Mouse (Mus musculus) myocyte (in vitro differentiated cells): ENCODE data around the gene Msantd2.

ENCODE experiments used
- CEBPB ChIP-seq: IDR thresholded peaks from 2 replicates; pipeline ENCODE4 v1.6.1; 2011; ENCODE audit warnings: mild to moderate bottlenecking, moderate library complexity; ENCODE audit not compliant: poor library complexity, insufficient read depth, severe bottlenecking
- E2F4 ChIP-seq: IDR thresholded peaks from one replicate; pipeline ENCODE4 v1.6.1; 2011; ENCODE audit warnings: mild to moderate bottlenecking, control low read depth, moderate library complexity; ENCODE audit not compliant: insufficient read depth
- MAX ChIP-seq: IDR thresholded peaks from one replicate; pipeline ENCODE4 v1.6.1; 2011; ENCODE audit warnings: low read depth, mild to moderate bottlenecking, control low read depth
- MYOG ChIP-seq, 3 experiments: IDR thresholded peaks; one replicate each; pipeline ENCODE4 v1.6.1; 2011; ENCODE audit warnings: control low read depth in 2 of 3, low read depth in 2 of 3, mild to moderate bottlenecking in 2 of 3; ENCODE audit not compliant: insufficient read length in 2 of 3, control insufficient read depth in 1 of 3, insufficient read depth in 1 of 3
- POLR2A ChIP-seq: IDR thresholded peaks from one replicate; pipeline ENCODE4 v1.6.1; 2011; ENCODE audit warnings: low read depth, mild to moderate bottlenecking, control low read depth, moderate library complexity; ENCODE audit not compliant: insufficient read length
- SRF ChIP-seq: IDR thresholded peaks from one replicate; pipeline ENCODE4 v1.6.1; 2011; ENCODE audit warnings: low read depth; ENCODE audit not compliant: control insufficient read depth, insufficient read length
- TCF12 ChIP-seq: IDR thresholded peaks from one replicate; pipeline ENCODE4 v1.6.1; 2011; ENCODE audit warnings: mild to moderate bottlenecking, control low read depth; ENCODE audit not compliant: poor library complexity, insufficient read depth, severe bottlenecking
- TCF3 ChIP-seq: IDR thresholded peaks from one replicate; pipeline ENCODE4 v1.6.1; 2011; ENCODE audit warnings: low read depth, control low read depth; ENCODE audit not compliant: insufficient read length
- USF1 ChIP-seq: IDR thresholded peaks from one replicate; pipeline ENCODE4 v1.6.1; 2011; ENCODE audit warnings: low read depth, mild to moderate bottlenecking, control low read depth, moderate library complexity

DNA sequence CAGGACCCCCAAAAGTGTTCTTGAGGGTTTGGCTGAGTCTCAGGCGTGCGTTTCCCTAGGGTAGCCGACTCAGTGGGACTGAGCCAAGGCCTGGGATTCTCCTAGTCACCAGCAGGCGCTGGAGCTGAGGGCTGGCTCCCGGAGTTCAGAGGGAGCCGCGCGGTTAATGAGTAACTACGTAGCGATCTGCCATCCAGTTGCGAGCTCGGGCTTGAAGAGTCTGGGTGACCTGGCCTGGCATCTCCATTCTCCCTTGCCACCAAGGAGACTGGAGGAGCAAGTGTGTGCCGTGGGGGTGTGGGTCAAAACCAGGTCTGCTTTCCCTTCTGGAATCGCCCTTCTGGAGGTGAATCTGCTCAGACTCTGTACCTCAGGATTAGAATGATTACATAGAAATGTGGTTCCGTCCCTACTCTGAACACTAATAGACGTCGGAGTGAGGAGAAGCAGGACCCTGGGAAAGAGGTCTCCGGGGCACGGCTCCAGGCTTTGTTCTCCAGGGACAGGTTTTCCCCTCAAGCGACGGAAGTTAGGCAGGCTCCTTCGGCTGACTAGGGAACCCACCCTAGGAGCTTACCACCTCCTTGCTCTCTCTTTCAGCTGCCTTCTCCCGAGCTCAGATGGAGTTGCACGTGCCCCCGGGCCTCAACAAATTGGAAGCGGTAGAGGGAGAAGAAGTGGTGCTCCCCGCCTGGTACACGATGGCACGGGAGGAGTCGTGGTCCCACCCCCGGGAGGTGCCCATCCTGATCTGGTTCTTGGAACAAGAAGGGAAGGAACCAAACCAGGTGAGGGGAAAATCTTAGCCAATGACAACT lies 42.0 kb downstream of the Msantd2 start:
- TF ChIP-seq USF1 (no peak), POLR2A (no peak), TCF3 (no peak), CEBPB (no peak), TCF12 (no peak), E2F4 (no peak), MYOG (IDR thresholded peaks at IDR 0.05; ENCODE audit: control insufficient read depth in 1 of 3, insufficient read depth in 1 of 3, insufficient read length in 2 of 3, low read depth in 2 of 3) (no peak), MAX (no peak), SRF (no peak)
